Mouse (Mus musculus): ENCODE measurements around the gene Uap1l1. TPM values are rescaled to one million over a fixed set of nuclear protein-coding genes. Genes with fewer than 3 reads are reported as not detected.

Uap1l1 gene
- total and polyA plus RNA-seq, 3 experiments = 22.8 to 56.4 (median 53.9) TPM

DNA sequence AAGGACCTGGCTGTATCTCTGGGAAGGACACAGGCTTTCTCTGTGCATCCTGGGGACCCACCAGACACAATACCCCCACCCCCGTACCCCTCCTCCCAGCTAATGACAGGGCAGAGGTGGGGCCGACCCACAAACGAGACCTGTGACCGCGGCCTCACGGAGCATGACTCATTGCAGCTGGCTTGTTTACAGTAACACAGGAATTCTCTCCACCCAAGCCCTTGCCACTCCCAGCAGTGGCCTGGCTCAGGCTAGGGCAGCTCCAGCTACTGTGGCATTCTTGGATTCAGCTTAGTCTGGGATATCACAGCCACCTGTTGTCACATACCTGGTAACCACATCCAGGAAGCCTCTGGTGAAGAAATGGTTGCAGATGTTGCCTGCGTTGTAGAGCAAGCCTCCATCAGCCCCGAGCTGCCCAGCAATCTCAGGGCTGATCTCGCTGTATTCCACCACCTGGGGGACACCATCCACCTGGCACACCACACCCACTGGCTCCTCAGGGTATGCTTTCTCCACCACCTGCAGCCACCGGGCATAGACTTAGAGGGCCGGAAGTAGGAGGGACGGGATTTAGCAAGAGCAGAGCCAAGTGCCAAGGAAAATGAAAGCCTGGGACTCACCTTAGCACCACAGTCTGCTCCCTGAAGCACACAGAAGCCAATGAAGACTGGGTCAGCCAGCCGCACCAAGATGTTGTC lies 1.9 kb downstream of the Uap1l1 start:
- Histone ChIP-seq H3K4me3 (ENCODE audit: low read depth, low read length) (peak overlapping the region; percentile 91; the same call in 1 of the 2 replicates), H3K4me1 (ENCODE audit: insufficient read depth, low read depth, low read length) (peaks cover 48% of the 10 kb centered on the region), H3K27me3 (ENCODE audit: insufficient read depth, low read length) (no peaks in the 10 kb centered on the region), H3K36me3 (replicated peaks) (peaks cover 61% of the 10 kb centered on the region), H3K9me3 (replicated peaks) (no peaks in the 10 kb centered on the region)
- DNase-seq (ENCODE audit: low spot score) (no peak), ATAC-seq (ENCODE audit: extremely low read depth, insufficient number of reproducible peaks, low FRiP score, poor library complexity, severe bottlenecking) (no peak)
- TF ChIP-seq TAL1 (conservative IDR thresholded peaks at IDR 0.05; ENCODE audit: low read depth, low read length) (no peak), GATA1 (IDR thresholded peaks at IDR 0.05; ENCODE audit: borderline replicate concordance, low read length) (no peak), POLR2AphosphoS5 (IDR thresholded peaks at IDR 0.05; ENCODE audit: insufficient replicate concordance, low read depth, low read length) (no peak), GATA2 (IDR thresholded peaks at IDR 0.05; ENCODE audit: borderline replicate concordance, low read depth, low read length) (no peak)

GRCm38 (mm10) chr2:25359848-25360247 lies 5.6 kb downstream of the Uap1l1 start:
- TF ChIP-seq GATA1 (IDR thresholded peaks at IDR 0.05; ENCODE audit: borderline replicate concordance, low read length) (no peak), GATA2 (IDR thresholded peaks at IDR 0.05; ENCODE audit: borderline replicate concordance, low read depth, low read length) (no peak), CTCF (IDR thresholded peaks at IDR 0.05; ENCODE audit: low read depth, low read length) (no peak), TAL1 (conservative IDR thresholded peaks at IDR 0.05; ENCODE audit: low read depth, low read length) (no peak), POLR2AphosphoS5 (IDR thresholded peaks at IDR 0.05; ENCODE audit: insufficient replicate concordance, low read depth, low read length) (no peak)
- Histone ChIP-seq H3K4me1 (ENCODE audit: insufficient read depth, low read depth, low read length) (peaks cover 53% of the 10 kb centered on the region), H3K4me3 (ENCODE audit: low read depth, low read length) (no peak overlapping the region), H3K9me3 (replicated peaks) (no peaks in the 10 kb centered on the region), H3K27me3 (ENCODE audit: insufficient read depth, low read length) (no peaks in the 10 kb centered on the region), H3K36me3 (replicated peaks) (peaks cover 68% of the 10 kb centered on the region)
- no peak for DNase-seq (ENCODE audit: low spot score)
- ATAC-seq (ENCODE audit: extremely low read depth, insufficient number of reproducible peaks, low FRiP score, poor library complexity, severe bottlenecking) = no peak

- Histone ChIP-seq H3K4me3 (ENCODE audit: low read depth, low read length) (peak within 1 kb of the TSS; percentile 80), H3K4me1 (ENCODE audit: insufficient read depth, low read depth, low read length) (peaks cover 53% of the 10 kb centered on the region), H3K9me3 (replicated peaks) (no peaks in the 10 kb centered on the region), H3K36me3 (replicated peaks) (peaks cover 68% of the 10 kb centered on the region), H3K27me3 (ENCODE audit: insufficient read depth, low read length) (no peaks in the 10 kb centered on the region)
- TF ChIP-seq POLR2AphosphoS5 (IDR thresholded peaks at IDR 0.05; ENCODE audit: insufficient replicate concordance, low read depth, low read length) = no peak
- no peak for TF ChIP-seq GATA2 (IDR thresholded peaks at IDR 0.05; ENCODE audit: borderline replicate concordance, low read depth, low read length)
- no peak for TF ChIP-seq CTCF (IDR thresholded peaks at IDR 0.05; ENCODE audit: low read depth, low read length)
- no peak for TF ChIP-seq GATA1 (IDR thresholded peaks at IDR 0.05; ENCODE audit: borderline replicate concordance, low read length)
- no peak for TF ChIP-seq TAL1 (conservative IDR thresholded peaks at IDR 0.05; ENCODE audit: low read depth, low read length)
- ATAC-seq (ENCODE audit: extremely low read depth, insufficient number of reproducible peaks, low FRiP score, poor library complexity, severe bottlenecking) = peak; percentile 47
- peak; percentile 83 for DNase-seq (ENCODE audit: low spot score)
Observed at GRCm38 (mm10) chr2:25356208-25357079, 9.0 kb downstream of the Uap1l1 start, which contains the start of gene Dpp7. Gene Dpp7, minus strand, starts transcription at chr2:25356359.

DNA sequence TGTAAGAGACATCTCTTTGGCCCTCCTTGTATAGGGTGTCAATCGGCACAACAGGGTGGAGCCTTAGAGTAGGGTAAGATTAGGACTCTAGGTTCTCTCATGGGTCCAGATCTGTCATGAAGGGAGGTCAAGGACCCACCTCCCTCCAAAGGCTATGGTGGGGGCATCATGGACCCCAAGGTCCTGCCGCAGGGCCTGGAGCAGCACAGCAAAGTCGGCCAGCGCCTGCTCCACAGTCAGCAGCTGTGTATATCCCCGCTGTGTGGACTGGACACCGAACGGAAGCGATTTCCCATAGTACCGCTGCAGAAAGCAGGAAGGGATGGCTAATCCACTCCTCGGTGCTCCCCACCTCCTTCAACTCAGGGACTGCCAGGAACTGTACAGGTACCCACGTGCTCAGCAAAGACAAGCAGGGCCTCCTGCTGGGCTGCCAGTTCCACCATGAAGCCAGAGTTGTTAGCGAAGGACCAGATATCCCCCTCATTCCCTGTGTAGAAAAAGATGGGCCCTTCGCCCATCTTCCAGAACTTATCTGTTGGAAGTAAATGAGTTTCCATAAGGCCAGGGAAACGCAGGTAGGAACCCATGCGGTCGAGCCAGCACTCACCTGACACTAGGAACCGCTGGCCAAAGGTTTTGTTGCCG lies 9.9 kb downstream of the Uap1l1 start:
- Histone ChIP-seq H3K4me1 (ENCODE audit: insufficient read depth, low read depth, low read length) (peaks cover 52% of the 10 kb centered on the region), H3K27me3 (ENCODE audit: insufficient read depth, low read length) (no peaks in the 10 kb centered on the region), H3K9me3 (replicated peaks) (no peaks in the 10 kb centered on the region), H3K36me3 (replicated peaks) (peaks cover 68% of the 10 kb centered on the region), H3K4me3 (ENCODE audit: low read depth, low read length) (peak overlapping the region; percentile 80)
- TF ChIP-seq POLR2AphosphoS5 (IDR thresholded peaks at IDR 0.05; ENCODE audit: insufficient replicate concordance, low read depth, low read length) = no peak
- no peak for TF ChIP-seq TAL1 (conservative IDR thresholded peaks at IDR 0.05; ENCODE audit: low read depth, low read length)
- DNase-seq (ENCODE audit: low spot score) (no peak), ATAC-seq (ENCODE audit: extremely low read depth, insufficient number of reproducible peaks, low FRiP score, poor library complexity, severe bottlenecking) (no peak)

DNA sequence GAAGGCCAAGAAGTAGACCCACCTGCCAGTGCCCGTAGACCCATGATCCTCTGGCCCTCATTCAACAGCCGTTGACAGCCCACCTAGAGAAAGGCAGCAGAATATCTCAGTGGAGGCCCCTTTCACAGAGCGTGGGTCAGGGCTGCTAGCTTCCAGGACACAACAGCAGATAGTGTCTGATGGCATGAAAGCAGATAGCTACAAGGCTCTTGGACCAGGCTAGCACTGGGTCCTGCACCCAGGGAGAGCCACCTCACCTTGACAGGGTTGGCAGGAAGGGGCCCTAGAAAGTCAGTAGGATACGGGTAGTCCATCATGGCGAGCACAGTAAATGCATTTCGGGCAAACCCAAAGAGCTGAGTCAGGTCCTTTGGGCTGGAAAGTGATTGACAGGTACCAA lies 11.3 kb downstream of the Uap1l1 start:
- DNase-seq (ENCODE audit: low spot score) (no peak), ATAC-seq (ENCODE audit: extremely low read depth, insufficient number of reproducible peaks, low FRiP score, poor library complexity, severe bottlenecking) (no peak)
- H3K27me3 ChIP-seq (ENCODE audit: insufficient read depth, low read length) = no peaks in the 10 kb centered on the region
- H3K9me3 ChIP-seq (replicated peaks) = no peaks in the 10 kb centered on the region
- no peak overlapping the region; the same call in 1 of the 2 replicates for H3K4me3 ChIP-seq (ENCODE audit: low read depth, low read length)
- TF ChIP-seq TAL1 (conservative IDR thresholded peaks at IDR 0.05; ENCODE audit: low read depth, low read length) = no peak
- TF ChIP-seq CTCF (IDR thresholded peaks at IDR 0.05; ENCODE audit: low read depth, low read length) = no peak
- no peak for TF ChIP-seq GATA2 (IDR thresholded peaks at IDR 0.05; ENCODE audit: borderline replicate concordance, low read depth, low read length)
- TF ChIP-seq GATA1 (IDR thresholded peaks at IDR 0.05; ENCODE audit: borderline replicate concordance, low read length) = no peak
- TF ChIP-seq POLR2AphosphoS5 (IDR thresholded peaks at IDR 0.05; ENCODE audit: insufficient replicate concordance, low read depth, low read length) = no peak
- peaks cover 50% of the 10 kb centered on the region for H3K4me1 ChIP-seq (ENCODE audit: insufficient read depth, low read depth, low read length)
- H3K36me3 ChIP-seq (replicated peaks) = peaks cover 69% of the 10 kb centered on the region

GRCm38 (mm10) chr2:25350701-25351100 lies 14.8 kb downstream of the Uap1l1 start:
- ATAC-seq (ENCODE audit: extremely low read depth, insufficient number of reproducible peaks, low FRiP score, poor library complexity, severe bottlenecking) (no peak), DNase-seq (ENCODE audit: low spot score) (no peak)
- Histone ChIP-seq H3K4me3 (ENCODE audit: low read depth, low read length) (no peak overlapping the region), H3K27me3 (ENCODE audit: insufficient read depth, low read length) (no peaks in the 10 kb centered on the region), H3K4me1 (ENCODE audit: insufficient read depth, low read depth, low read length) (peaks cover 34% of the 10 kb centered on the region), H3K36me3 (replicated peaks) (peaks cover 97% of the 10 kb centered on the region), H3K9me3 (replicated peaks) (no peaks in the 10 kb centered on the region)
- TF ChIP-seq POLR2AphosphoS5 (IDR thresholded peaks at IDR 0.05; ENCODE audit: insufficient replicate concordance, low read depth, low read length) (no peak), CTCF (IDR thresholded peaks at IDR 0.05; ENCODE audit: low read depth, low read length) (no peak), GATA1 (IDR thresholded peaks at IDR 0.05; ENCODE audit: borderline replicate concordance, low read length) (no peak), GATA2 (IDR thresholded peaks at IDR 0.05; ENCODE audit: borderline replicate concordance, low read depth, low read length) (no peak), TAL1 (conservative IDR thresholded peaks at IDR 0.05; ENCODE audit: low read depth, low read length) (no peak)

Measured in G1E (cell line).